27 mouse cellular contexts compared by ENCODE assay signal in the genomic region with DNA sequence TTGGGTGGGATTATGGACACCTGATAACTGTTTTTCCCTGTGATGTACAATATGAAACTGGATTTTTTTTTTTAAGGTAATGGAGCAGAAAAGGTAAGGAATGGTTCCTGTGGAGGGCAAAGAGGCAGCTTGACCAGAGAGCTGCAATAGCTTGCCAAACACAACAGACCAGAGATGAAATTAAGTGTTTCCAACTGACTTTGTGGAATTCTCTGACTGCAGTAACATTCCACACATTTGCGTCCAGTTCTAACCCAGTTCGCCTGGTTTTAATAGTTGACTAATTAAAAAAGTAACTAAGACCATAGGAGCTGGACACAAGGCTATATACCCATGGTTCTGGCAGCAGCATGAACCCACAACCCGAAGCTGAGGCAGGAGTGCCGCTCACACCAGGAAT. TPM values are rescaled to one million over a fixed set of nuclear protein-coding genes. Genes with fewer than 3 reads are reported as not detected.
DNase-seq lines count a peak whose midpoint lies in the region; ATAC-seq and TF ChIP-seq lines count a peak whose summit lies in the region.
"Had no signal": no experiment of that assay in that cellular context is flagged by ENCODE, and none has a peak within 500 bp of the region (broad histone marks: within the 10 kb centered on the region; RNA-seq: fewer than 3 reads in every experiment).

No protein-coding gene starts in this region.

- in situ Hi-C loops in Patski (cut with MboI; ENCODE audit: low pct_unique_long_range_greater_than_20kb), result loop anchor here (5.0 kb wide), 1 partner anchor 78 kb away; no protein-coding TSS in a partner anchor

- H3K4me2 ChIP-seq in kidney, embryonic 14.5 days (replicated peaks; ENCODE audit: low read depth, low read length), result no peak overlapping the region
- H3K4me2 ChIP-seq: forebrain, embryonic 13.5 days; heart, embryonic 11.5 days; hindbrain, embryonic 13.5 days had no signal

- peak overlapping the region; percentile 90 for H3K27ac ChIP-seq in kidney, adult 2 months (ENCODE audit: insufficient read depth, low read depth, low read length)
- H3K27ac ChIP-seq in kidney, embryonic 14.5 days (ENCODE audit: low read depth, low read length), result no peak overlapping the region
- H3K27ac ChIP-seq: forebrain, embryonic 10.5 days; forebrain, embryonic 13.5 days; hindbrain, embryonic 10.5 days; hindbrain, embryonic 13.5 days had no signal

- WGBS in kidney, adult 2 months, result 32% methylated on average over 4 of the region's 4 CpGs
- WGBS in kidney, embryonic 14.5 days, result 72% methylated on average over 4 of the region's 4 CpGs

- no peaks in the 10 kb centered on the region for H3K27me3 ChIP-seq in kidney, adult 2 months (replicated peaks; ENCODE audit: control insufficient read depth, insufficient read depth, low read length)
- H3K27me3 ChIP-seq in kidney, embryonic 14.5 days (ENCODE audit: control insufficient read depth, insufficient read depth, low read length), result no peaks in the 10 kb centered on the region
- no peaks in the 10 kb centered on the region for H3K27me3 ChIP-seq in Patski
- H3K27me3 ChIP-seq: forebrain, embryonic 13.5 days; hindbrain, embryonic 13.5 days had no signal

- no peaks in the 10 kb centered on the region for H3K9me3 ChIP-seq in kidney, embryonic 14.5 days (ENCODE audit: control insufficient read depth, low read length)
- H3K9me3 ChIP-seq: forebrain, embryonic 10.5 days; forebrain, embryonic 13.5 days; hindbrain, embryonic 10.5 days; hindbrain, embryonic 13.5 days had no signal

- CTCF ChIA-PET in Patski (lab: Charles Lee), result interaction anchor here (1.2 to 1.4 kb wide), 2 partner anchors 48 to 72 kb away, joined by 3 read pairs; no protein-coding TSS in a partner anchor

- H3K36me3 ChIP-seq in kidney, adult 2 months (ENCODE audit: control insufficient read depth, insufficient read depth, low read length), result no peaks in the 10 kb centered on the region
- H3K36me3 ChIP-seq in kidney, embryonic 14.5 days (ENCODE audit: control insufficient read depth, insufficient read depth, low read length), result no peaks in the 10 kb centered on the region
- H3K36me3 ChIP-seq: forebrain, embryonic 10.5 days; hindbrain, embryonic 10.5 days; hindbrain, embryonic 13.5 days had no signal

- no peak for TF ChIP-seq POLR2A in kidney, adult 2 months (IDR thresholded peaks at IDR 0.05; ENCODE audit: low read depth, low read length)

- peak; percentile 61 for DNase-seq in kidney, adult 2 months
- no peak for DNase-seq in kidney, adult 18-20 months
- peak; percentile 17 for DNase-seq in kidney, postnatal 14 days
- DNase-seq in Patski (ENCODE audit: low read depth, low spot score), result peak; percentile 55
- no peak for DNase-seq in right cerebral cortex, postnatal 14 days
- DNase-seq: adrenal gland, postnatal 10 days; adrenal gland, postnatal 36 days; cerebellum, adult 18-20 months; cerebellum, adult 9-10 months; cerebellum, postnatal 14 days; gastrocnemius, postnatal 10 days; gastrocnemius, postnatal 36 days; heart, postnatal 36 days had no signal

- H3K4me1 ChIP-seq in kidney, adult 2 months (ENCODE audit: control insufficient read depth, insufficient read depth, low read length), result peaks cover 7% of the 10 kb centered on the region; the same call in 1 of the 2 replicates
- H3K4me1 ChIP-seq in kidney, embryonic 14.5 days (ENCODE audit: control insufficient read depth, insufficient read depth, low read length), result no peaks in the 10 kb centered on the region

- POLR2A ChIA-PET in Patski (lab: Charles Lee), result no interaction called here

- H3K9ac ChIP-seq in kidney, embryonic 14.5 days (ENCODE audit: low read depth, low read length), result no peak overlapping the region
- H3K9ac ChIP-seq: forebrain, embryonic 13.5 days; hindbrain, embryonic 13.5 days had no signal

- no peak for TF ChIP-seq CTCF in kidney, adult 2 months (conservative IDR thresholded peaks at IDR 0.05; ENCODE audit: insufficient read depth, insufficient read length, low read depth, low read length)
- TF ChIP-seq CTCF in Patski (IDR thresholded peaks at IDR 0.05), result no peak

- no peak for ATAC-seq in kidney, embryonic 14.5 days (ENCODE audit: low FRiP score, low TSS enrichment)
- peak; percentile 90 for ATAC-seq in Patski
- ATAC-seq: CD4-positive, CD25-positive, alpha-beta regulatory T cell, adult 4 months; forebrain, embryonic 13.5 days; forebrain, embryonic 16.5 days; hindbrain, embryonic 16.5 days had no signal

- H3K4me3 ChIP-seq in kidney, adult 2 months (ENCODE audit: insufficient read depth, low read depth, low read length), result no peak overlapping the region
- H3K4me3 ChIP-seq in kidney, embryonic 14.5 days (ENCODE audit: low read length), result no peak overlapping the region
- H3K4me3 ChIP-seq: forebrain, embryonic 10.5 days; forebrain, embryonic 13.5 days; hindbrain, embryonic 10.5 days; hindbrain, embryonic 13.5 days had no signal

RNA-seq across cellular contexts. Expression of a gene that starts 7.4 kb away (rescaled TPM):
- polyA plus RNA-seq in kidney, adult 2 months (2012; rRNA removed), result 79.9 and 119 TPM in 2 replicates
- polyA plus RNA-seq in kidney, embryonic 14.5 days (2014; fragmentation: Nextera tagmentation; extraction: Ambion mirVana), result 11.3 and 13.5 TPM in 2 replicates
- 59.2 TPM for polyA plus RNA-seq in Patski (2021)
- polyA plus RNA-seq: C2C12; CD4-positive, CD25-positive, alpha-beta regulatory T cell, adult 4 months had no signal

RNA-seq across cellular contexts. Expression of a gene that starts 11.4 kb away (rescaled TPM):
- polyA plus RNA-seq in kidney, adult 2 months (2012; rRNA removed), result 0.27 and 0.41 TPM in 2 replicates
- not detected in 2 replicates for polyA plus RNA-seq in kidney, embryonic 14.5 days (2014; fragmentation: Nextera tagmentation; extraction: Ambion mirVana)
- polyA plus RNA-seq in Patski (2021), result 0.35 TPM
- polyA plus RNA-seq: C2C12; CD4-positive, CD25-positive, alpha-beta regulatory T cell, adult 4 months; embryonic facial prominence, embryonic 11.5 days; embryonic facial prominence, embryonic 14.5 days; forebrain, embryonic 10.5 days; forebrain, embryonic 13.5 days; forebrain, embryonic 16.5 days; heart, embryonic 11.5 days; heart, embryonic 14.5 days; heart, postnatal 0 days; hindbrain, embryonic 10.5 days; hindbrain, embryonic 13.5 days; hindbrain, embryonic 16.5 days had no signal

RNA-seq across cellular contexts. Expression of a gene that starts 11.5 kb away (rescaled TPM):
- 0.37 and 0.69 TPM in 2 replicates for polyA plus RNA-seq in kidney, adult 2 months (2012; rRNA removed)
- polyA plus RNA-seq in kidney, embryonic 14.5 days (2014; fragmentation: Nextera tagmentation; extraction: Ambion mirVana), result 0.13 and 0.24 TPM in 2 replicates
- polyA plus RNA-seq in Patski (2021), result 1.8 TPM
- polyA plus RNA-seq: C2C12; CD4-positive, CD25-positive, alpha-beta regulatory T cell, adult 4 months; embryonic facial prominence, embryonic 11.5 days; embryonic facial prominence, embryonic 14.5 days; forebrain, embryonic 13.5 days; forebrain, embryonic 16.5 days; heart, postnatal 0 days; hindbrain, embryonic 10.5 days; hindbrain, embryonic 13.5 days; hindbrain, embryonic 16.5 days had no signal

RNA-seq across cellular contexts. Expression of a gene that starts 42.1 kb away (rescaled TPM):
- polyA plus RNA-seq in kidney, adult 2 months (2012; rRNA removed), result 0.03 and 0.10 TPM in 2 replicates
- not detected in 2 replicates for polyA plus RNA-seq in kidney, embryonic 14.5 days (2014; fragmentation: Nextera tagmentation; extraction: Ambion mirVana)
- 0.15 TPM for polyA plus RNA-seq in Patski (2021)
- polyA plus RNA-seq: CD4-positive, CD25-positive, alpha-beta regulatory T cell, adult 4 months; embryonic facial prominence, embryonic 11.5 days; embryonic facial prominence, embryonic 14.5 days; forebrain, embryonic 10.5 days; heart, postnatal 0 days; hindbrain, embryonic 10.5 days; hindbrain, embryonic 16.5 days had no signal

RNA-seq across cellular contexts. Expression of a gene that starts 45.1 kb away (rescaled TPM):
- polyA plus RNA-seq in kidney, adult 2 months (2012; rRNA removed), result not detected in 2 replicates
- not detected in 2 replicates for polyA plus RNA-seq in kidney, embryonic 14.5 days (2014; fragmentation: Nextera tagmentation; extraction: Ambion mirVana)
- not detected for polyA plus RNA-seq in Patski (2021)
- polyA plus RNA-seq: C2C12; CD4-positive, CD25-positive, alpha-beta regulatory T cell, adult 4 months; embryonic facial prominence, embryonic 11.5 days; embryonic facial prominence, embryonic 14.5 days; forebrain, embryonic 10.5 days; forebrain, embryonic 13.5 days; forebrain, embryonic 16.5 days; heart, embryonic 11.5 days; heart, embryonic 14.5 days; heart, postnatal 0 days; hindbrain, embryonic 10.5 days; hindbrain, embryonic 13.5 days; hindbrain, embryonic 16.5 days had no signal

Comparison
In these comparisons a context has a peak if more than half of its experiments do, and no peak if none do; other contexts are left out.
1. DNase-seq: peak in kidney, adult 2 months (single experiment), kidney, postnatal 14 days (single experiment) and Patski (single experiment); none in kidney, adult 18-20 months (single experiment) and right cerebral cortex, postnatal 14 days (single experiment).